Mouse (Mus musculus) intestine, postnatal 0 days (tissue): Measurements from ENCODE around the gene Fam76a. TPM values are rescaled to one million over a fixed set of nuclear protein-coding genes. Genes with fewer than 3 reads are reported as not detected.

ENCODE experiments used
- ATAC-seq: fragments of 200-750 bp; cut with Nextera tagmentation; 2 replicates; pipeline ENCODE4 v1.8.0; 2017; ENCODE audit warnings: mild to moderate bottlenecking, moderate TSS enrichment, moderate library complexity
- H3K27ac ChIP-seq: fragments of 300-500 bp; sonication (generic); 2 replicates; pipeline ENCODE4 v1.5.1; 2014; ENCODE audit warnings: mild to moderate bottlenecking, low read depth, low read length, moderate library complexity
- H3K27me3 ChIP-seq: fragments of 300-500 bp; sonication (generic); replicated peaks from 2 replicates; pipeline ENCODE4 v1.6.1; 2014; ENCODE audit warnings: low read length, mixed read lengths; ENCODE audit not compliant: control insufficient read depth, insufficient read depth
- H3K36me3 ChIP-seq: fragments of 300-500 bp; sonication (generic); 2 replicates; pipeline ENCODE4 v1.6.1; 2014; ENCODE audit warnings: mild to moderate bottlenecking, moderate library complexity; ENCODE audit not compliant: control insufficient read depth, insufficient read depth
- H3K4me1 ChIP-seq: fragments of 300-500 bp; sonication (generic); replicated peaks from 2 replicates; pipeline ENCODE4 v1.6.1; 2014; ENCODE audit warnings: antibody characterized with exemption, low read length, mixed read lengths; ENCODE audit not compliant: control insufficient read depth, insufficient read depth
- H3K4me2 ChIP-seq: fragments of 300-500 bp; sonication (generic); replicated peaks from 2 replicates; pipeline ENCODE4 v1.6.1; 2014; ENCODE audit warnings: low read depth, mild to moderate bottlenecking, moderate library complexity
- H3K4me3 ChIP-seq: fragments of 300-500 bp; sonication (generic); 2 replicates; pipeline ENCODE4 v1.5.1; 2014; ENCODE audit warnings: low read depth, low read length
- H3K9ac ChIP-seq: fragments of 300-500 bp; sonication (generic); 2 replicates; pipeline ENCODE4 v1.6.1; 2014; ENCODE audit warnings: mild to moderate bottlenecking, low read depth, low read length
- H3K9me3 ChIP-seq: fragments of 300-500 bp; sonication (generic); 2 replicates; pipeline ENCODE4 v1.6.1; 2016; ENCODE audit warnings: mixed run types; ENCODE audit not compliant: control insufficient read depth
- CTCF ChIP-seq: sonication (generic); IDR thresholded peaks from 2 replicates; pipeline ENCODE4 v1.5.1; 2016; ENCODE audit warnings: low read depth, mild to moderate bottlenecking, control low read depth, antibody characterized with exemption, moderate library complexity
- WGBS: fragments of 180-500 bp; shearing (Covaris S2); extraction: QIAGEN DNeasy Blood & Tissue Kit; methylation state at CpG from one replicate; pipeline ENCODE4 v1.1.7; 2014; 5-methylcytosine and 5-hydroxymethylcytosine counted together
- polyA plus RNA-seq: library from polyadenylated mRNA; unstranded; fragments of >200 nt; fragmentation: Nextera tagmentation; extraction: Ambion mirVana; gene quantifications from 2 replicates; pipeline ENCODE4 v1.2.1, GENCODE M21; 2015

Gene Fam76a
- polyA plus RNA-seq, 1 experiment from 2014 or later = 46.5 TPM

- Histone ChIP-seq H3K4me2 (no peak overlapping the region), H3K9ac (no peak overlapping the region), H3K4me1 (no peaks in the 10 kb centered on the region), H3K9me3 (no peaks in the 10 kb centered on the region), H3K4me3 (no peak overlapping the region), H3K27ac (no peak overlapping the region), H3K36me3 (peaks cover 74% of the 10 kb centered on the region), H3K27me3 (no peaks in the 10 kb centered on the region)
- 92% methylated on average over 2 of the region's 2 CpGs for WGBS
- no peak for TF ChIP-seq CTCF
- no peak for ATAC-seq
Measured at GRCm38 (mm10) chr4:132864856-132865255, 57.5 kb downstream of the Fam76a start.

- H3K9me3 ChIP-seq = no peaks in the 10 kb centered on the region
- ATAC-seq = peak; percentile 85
- WGBS = 42% methylated on average over 13 of the region's 13 CpGs
- no peak overlapping the region for H3K4me3 ChIP-seq
- no peak for TF ChIP-seq CTCF
- peak overlapping the region; percentile 30; the same call in 1 of the 2 replicates for H3K4me2 ChIP-seq
- no peaks in the 10 kb centered on the region for H3K27me3 ChIP-seq
- no peaks in the 10 kb centered on the region for H3K4me1 ChIP-seq
- peak overlapping the region; percentile 60 for H3K27ac ChIP-seq
- no peak overlapping the region for H3K9ac ChIP-seq
- H3K36me3 ChIP-seq = peaks cover 71% of the 10 kb centered on the region
Measured at GRCm38 (mm10) chr4:132863012-132863411, 59.3 kb downstream of the Fam76a start.

GRCm38 (mm10) chr4:132860880-132861279 lies 61.5 kb downstream of the Fam76a start:
- H3K9me3 ChIP-seq = no peaks in the 10 kb centered on the region
- H3K36me3 ChIP-seq = peaks cover 71% of the 10 kb centered on the region
- 100% methylated on average over 1 of the region's 1 CpGs for WGBS

More at GRCm38 (mm10) chr4:132860880-132861279, 61.5 kb downstream of the Fam76a start:
- no peak for TF ChIP-seq CTCF
- Histone ChIP-seq H3K4me3 (no peak overlapping the region), H3K9ac (no peak overlapping the region), H3K27ac (no peak overlapping the region), H3K4me2 (no peak overlapping the region), H3K27me3 (no peaks in the 10 kb centered on the region), H3K4me1 (no peaks in the 10 kb centered on the region)
- no peak for ATAC-seq

Other genes with a start within 250 kb of the Fam76a start
- 1.8 and 3.3 TPM in 2 replicates for gene Xkr8, start 190.0 kb downstream of the Fam76a start, polyA plus RNA-seq
- 2.9 TPM in 2 replicates for gene Smpdl3b, start 165.3 kb downstream of the Fam76a start, polyA plus RNA-seq
- gene Rpa2, start 154.2 kb downstream of the Fam76a start, polyA plus RNA-seq = 26.6 and 27.9 TPM in 2 replicates
- 1.3 and 1.4 TPM in 2 replicates for gene Themis2, start 126.2 kb downstream of the Fam76a start, polyA plus RNA-seq
- 16.8 and 18.5 TPM in 2 replicates for gene Ppp1r8, start 79.4 kb downstream of the Fam76a start, polyA plus RNA-seq
- 52.9 and 53.7 TPM in 2 replicates for gene Stx12, start 38.0 kb downstream of the Fam76a start, polyA plus RNA-seq
- gene Fgr, start 51.5 kb upstream of the Fam76a start, polyA plus RNA-seq = 2.0 and 2.4 TPM in 2 replicates
- 2.4 and 3.1 TPM in 2 replicates for gene Ahdc1, start 88.7 kb upstream of the Fam76a start, polyA plus RNA-seq
- 64.6 and 68.4 TPM in 2 replicates for gene Wasf2, start 207.9 kb upstream of the Fam76a start, polyA plus RNA-seq